Mouse (Mus musculus) liver, embryonic 14.5 days (tissue): ENCODE measurements around the gene Rlim. TPM values are rescaled to one million over a fixed set of nuclear protein-coding genes. Genes with fewer than 3 reads are reported as not detected.
A peak's percentile ranks its signal among the peaks of the same experiment; 100 is the strongest.

Experiments
- ATAC-seq: fragments of 200-750 bp; cut with Nextera tagmentation; 2 replicates; pipeline ENCODE4 v1.8.0; 2017; ENCODE audit warnings: moderate number of reproducible peaks, mild to moderate bottlenecking, moderate library complexity; ENCODE audit not compliant: insufficient read depth
- DNase-seq, 3 experiments: peaks; one replicate each; pipeline ENCODE4 v3.0.0-alpha.2; 2012 to 2013; ENCODE audit warnings: low read depth in 3 of 3, low spot score in 3 of 3
- H3K27ac ChIP-seq: fragments of 300-500 bp; sonication (generic); 2 replicates; pipeline ENCODE4 v1.5.1; 2014; ENCODE audit warnings: moderate library complexity, mild to moderate bottlenecking, control low read depth, inconsistent platforms
- H3K27me3 ChIP-seq: fragments of 300-500 bp; sonication (generic); 2 replicates; pipeline ENCODE4 v1.6.1; 2014; ENCODE audit warnings: mild to moderate bottlenecking, low read length, moderate library complexity; ENCODE audit not compliant: control insufficient read depth, insufficient read depth
- H3K36me3 ChIP-seq: fragments of 300-500 bp; sonication (generic); replicated peaks from 2 replicates; pipeline ENCODE4 v1.6.1; 2014; ENCODE audit warnings: low read depth; ENCODE audit not compliant: control insufficient read depth, insufficient read depth
- H3K4me1 ChIP-seq, 2 experiments: fragments of 200-500 bp in 1 of 2; fragments of 300-500 bp in 1 of 2; sonication (generic) in 1 of 2; replicated peaks; 2 replicates each; pipeline ENCODE4 v1.6.1; 2012 to 2014; ENCODE audit warnings: antibody characterized with exemption in 1 of 2, inconsistent platforms in 1 of 2, low read length in 1 of 2; ENCODE audit not compliant: control insufficient read depth in 2 of 2, insufficient read depth in 2 of 2
- H3K4me2 ChIP-seq: fragments of 300-500 bp; sonication (generic); 2 replicates; pipeline ENCODE4 v1.6.1; 2014; ENCODE audit warnings: low read depth, mild to moderate bottlenecking, control low read depth, moderate library complexity
- H3K4me3 ChIP-seq, 2 experiments: fragments of 200-500 bp in 1 of 2; fragments of 300-500 bp in 1 of 2; sonication (generic) in 1 of 2; 2 replicates each; pipeline ENCODE4 v1.5.1; 2012 to 2014; ENCODE audit warnings: low read depth in 2 of 2, low read length in 2 of 2, mild to moderate bottlenecking in 2 of 2, control low read depth in 1 of 2, inconsistent platforms in 1 of 2, moderate library complexity in 1 of 2; ENCODE audit not compliant: insufficient read depth in 1 of 2
- H3K9ac ChIP-seq: fragments of 300-500 bp; sonication (generic); replicated peaks from 2 replicates; pipeline ENCODE4 v1.6.1; 2014; ENCODE audit warnings: mild to moderate bottlenecking, control low read depth, moderate library complexity
- H3K9me3 ChIP-seq: fragments of 300-500 bp; sonication (generic); 2 replicates; pipeline ENCODE4 v1.6.1; 2016; ENCODE audit warnings: low read length, mixed read lengths; ENCODE audit not compliant: control insufficient read depth
- CTCF ChIP-seq: IDR thresholded peaks from 2 replicates; pipeline ENCODE4 v1.5.1; 2016; ENCODE audit warnings: antibody characterized with exemption, low read depth, control low read depth
- EP300 ChIP-seq: IDR thresholded peaks from 2 replicates; pipeline ENCODE4 v1.6.1; 2016; ENCODE audit warnings: antibody characterized with exemption, low read depth
- WGBS: fragments of 180-500 bp; shearing (Covaris S2); extraction: QIAGEN DNeasy Blood & Tissue Kit; methylation state at CpG from one replicate; pipeline ENCODE4 v1.1.7; 2014; ENCODE audit not compliant: insufficient replicate concordance; 5-methylcytosine and 5-hydroxymethylcytosine counted together
- polyA plus RNA-seq, 2 experiments: library from polyadenylated mRNA; depleted of rRNA in 1 of 2; stranded (reverse) in 1 of 2; unstranded in 1 of 2; fragments of >200 nt; fragmentation: Nextera tagmentation in 1 of 2; extraction: Ambion mirVana in 1 of 2; gene quantifications; 2 replicates each; pipeline versions ENCODE4 v1.2.1 to v1.2.3; 2012 to 2014

Rlim gene
- polyA plus RNA-seq, 2 experiments, result 6.3 to 9.1 TPM

DNA sequence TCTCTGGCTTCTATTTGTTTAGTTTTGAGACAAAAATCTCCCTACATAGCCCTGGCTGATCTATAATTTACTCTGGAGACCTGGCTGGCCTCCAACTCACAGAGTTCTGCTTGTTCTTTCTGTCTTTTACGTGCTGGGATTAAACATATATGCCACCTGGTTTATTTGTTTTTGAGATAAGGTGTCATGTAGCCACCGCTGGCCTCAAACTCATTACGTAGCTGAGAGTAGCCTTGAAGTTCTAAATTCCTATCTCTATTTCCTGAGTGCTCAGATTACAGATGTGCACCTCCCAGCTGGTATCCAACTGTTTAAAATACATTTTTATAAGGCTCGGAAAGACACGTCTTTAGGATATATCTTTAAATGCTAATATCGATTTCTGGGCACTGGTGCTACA lies 12.8 kb upstream of the Rlim start:
- no peak overlapping the region for H3K9ac ChIP-seq
- no peak overlapping the region for H3K4me3 ChIP-seq
- WGBS, result 50% methylated on average over 6 of the region's 6 CpGs
- TF ChIP-seq CTCF, result no peak
- TF ChIP-seq EP300, result no peak
- ATAC-seq (no peak), DNase-seq (no peak)
- no peaks in the 10 kb centered on the region for H3K27me3 ChIP-seq
- H3K27ac ChIP-seq, result no peak overlapping the region
- H3K36me3 ChIP-seq, result no peaks in the 10 kb centered on the region
- no peaks in the 10 kb centered on the region for H3K9me3 ChIP-seq
- no peak overlapping the region for H3K4me2 ChIP-seq
- no peaks in the 10 kb centered on the region for H3K4me1 ChIP-seq

DNA sequence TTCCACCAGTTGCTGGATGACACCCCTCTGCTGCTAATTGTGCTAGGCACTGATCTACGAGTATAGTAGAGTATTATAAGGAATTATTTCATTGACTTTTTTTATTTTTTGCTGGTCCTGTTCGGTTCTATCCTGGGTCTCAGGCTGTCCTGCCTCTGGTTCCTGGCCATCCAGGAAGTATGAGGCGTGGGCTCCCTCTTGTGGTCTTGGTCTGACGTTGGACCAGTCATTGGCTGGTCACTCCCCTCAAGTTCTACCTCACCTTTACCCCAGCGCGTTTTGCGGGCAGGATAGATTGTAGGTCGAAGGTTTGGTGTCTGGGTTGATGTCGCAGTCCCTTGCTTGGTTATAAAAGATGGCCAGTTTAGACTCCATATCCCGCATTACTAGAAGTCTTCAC lies 10.6 kb upstream of the Rlim start:
- no peaks in the 10 kb centered on the region; the same call in 1 of the 2 replicates for H3K27me3 ChIP-seq
- H3K27ac ChIP-seq, result no peak overlapping the region
- TF ChIP-seq EP300 (no peak), CTCF (peak; percentile 54)
- no peak overlapping the region for H3K4me2 ChIP-seq
- DNase-seq (no peak), ATAC-seq (no peak)
- 30% methylated on average over 10 of the region's 10 CpGs for WGBS
- no peak overlapping the region for H3K9ac ChIP-seq
- no peaks in the 10 kb centered on the region for H3K4me1 ChIP-seq
- no peaks in the 10 kb centered on the region for H3K9me3 ChIP-seq
- no peak overlapping the region for H3K4me3 ChIP-seq
- no peaks in the 10 kb centered on the region for H3K36me3 ChIP-seq

DNA sequence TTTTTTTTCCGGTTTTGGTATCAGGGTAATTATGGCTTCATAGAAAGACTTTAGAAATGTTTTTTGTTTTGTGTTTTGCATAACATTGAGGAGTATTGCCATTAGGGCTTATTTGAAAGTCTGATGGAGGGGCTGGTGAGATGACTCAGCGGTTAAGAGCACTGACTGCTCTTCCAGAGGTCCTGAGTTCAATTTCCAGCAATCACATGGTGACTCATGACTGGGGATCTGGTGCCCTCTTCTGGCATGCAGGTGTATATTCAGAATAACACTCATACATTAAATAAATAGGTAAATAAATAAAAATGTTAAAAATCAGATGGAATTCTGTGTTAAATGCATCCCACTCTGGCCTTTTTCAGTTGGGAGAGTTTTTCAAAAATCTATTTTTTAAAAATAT lies 9.3 kb upstream of the Rlim start:
- no peak for DNase-seq

DNA sequence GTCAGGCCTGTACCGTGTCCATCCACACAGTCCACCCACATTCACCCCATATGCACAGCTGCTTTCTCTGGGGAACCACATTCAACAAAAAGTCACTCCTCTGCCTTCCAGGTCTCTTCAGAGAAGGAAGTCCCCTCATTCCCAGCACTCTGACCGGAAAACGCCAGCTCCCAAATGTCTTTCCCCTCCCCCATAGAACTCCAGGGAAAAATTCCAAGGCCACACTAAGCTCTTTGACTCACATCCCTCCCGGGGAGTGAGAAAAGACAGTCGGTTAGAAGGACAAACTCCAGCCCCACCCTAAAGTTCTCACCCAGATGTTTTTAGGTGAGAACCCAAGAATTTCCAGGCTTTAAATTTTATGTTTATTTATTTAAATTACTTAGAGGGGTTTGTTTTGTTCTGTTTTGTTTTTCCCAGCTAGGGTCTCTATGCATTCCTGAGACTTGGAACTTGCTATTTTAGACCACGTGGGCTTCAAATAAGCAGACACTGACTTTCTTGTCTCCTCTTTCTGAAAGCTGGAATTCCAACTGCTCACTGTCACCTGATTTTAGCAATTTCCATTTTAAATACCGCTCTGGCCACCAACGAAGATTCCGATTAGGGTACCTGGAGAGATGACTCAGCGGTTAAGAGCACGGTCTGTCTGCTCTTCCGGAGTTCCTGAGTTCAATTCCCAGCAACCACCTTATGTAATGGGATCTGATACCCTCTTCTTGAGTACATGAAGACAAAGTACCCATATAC lies 6.3 kb upstream of the Rlim start:
- H3K27ac ChIP-seq, result no peak overlapping the region
- no peaks in the 10 kb centered on the region for H3K36me3 ChIP-seq
- no peak for DNase-seq
- no peaks in the 10 kb centered on the region; the same call in 1 of the 2 replicates for H3K27me3 ChIP-seq
- H3K9me3 ChIP-seq, result no peaks in the 10 kb centered on the region
- no peaks in the 10 kb centered on the region for H3K4me1 ChIP-seq
- no peak overlapping the region for H3K4me3 ChIP-seq
- TF ChIP-seq EP300 (no peak), CTCF (no peak)
- H3K9ac ChIP-seq, result no peak overlapping the region
- ATAC-seq, result no peak
- WGBS, result 33% methylated on average over 12 of the region's 12 CpGs
- H3K4me2 ChIP-seq, result no peak overlapping the region

More for the DNA sequence above, 9.3 kb upstream of the Rlim start:
- Histone ChIP-seq H3K9me3 (no peaks in the 10 kb centered on the region), H3K4me2 (no peak overlapping the region), H3K4me3 (no peak overlapping the region), H3K36me3 (no peaks in the 10 kb centered on the region), H3K27me3 (no peaks in the 10 kb centered on the region; the same call in 1 of the 2 replicates), H3K4me1 (no peaks in the 10 kb centered on the region), H3K9ac (no peak overlapping the region), H3K27ac (no peak overlapping the region)
- no peak for ATAC-seq
- peak; percentile 49 for TF ChIP-seq CTCF
- no peak for TF ChIP-seq EP300
- 57% methylated on average over 2 of the region's 2 CpGs for WGBS

DNA sequence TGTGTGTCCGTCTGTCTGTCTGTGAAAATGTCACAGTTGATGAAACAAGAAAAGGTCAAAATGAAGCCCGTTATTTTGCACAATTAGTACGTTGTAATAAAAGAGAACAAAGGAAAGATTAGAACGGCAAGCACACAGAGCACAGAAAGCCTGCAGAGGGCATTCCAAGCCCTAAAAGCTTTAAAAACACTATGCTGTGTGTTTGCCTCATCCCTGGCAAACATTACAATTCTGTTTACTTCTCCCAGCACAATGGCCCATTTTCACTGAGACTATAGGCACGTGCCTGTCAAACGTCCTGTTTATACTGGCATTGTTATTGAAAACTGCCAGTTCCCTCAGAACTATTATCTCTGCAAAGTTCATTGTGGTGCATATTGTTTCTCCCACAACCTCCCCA lies 5.1 kb upstream of the Rlim start:
- Histone ChIP-seq H3K9ac (no peak overlapping the region), H3K36me3 (no peaks in the 10 kb centered on the region), H3K4me1 (peaks cover 0 to 5% of the 10 kb centered on the region in 2 experiments; a peak in 2 of 4 replicates), H3K27ac (no peak overlapping the region), H3K4me3 (no peak overlapping the region), H3K4me2 (no peak overlapping the region), H3K9me3 (no peaks in the 10 kb centered on the region), H3K27me3 (no peaks in the 10 kb centered on the region; the same call in 1 of the 2 replicates)
- TF ChIP-seq CTCF (no peak), EP300 (no peak)
- no peak for DNase-seq
- WGBS, result 40% methylated on average over 6 of the region's 6 CpGs
- ATAC-seq, result no peak
